Mouse (Mus musculus) left cerebral cortex, postnatal 36 days (tissue): ENCODE measurements around the gene Rapgefl1. TPM values are rescaled to one million over a fixed set of nuclear protein-coding genes. Genes with fewer than 3 reads are reported as not detected.

Experiments
- DNase-seq, 2 experiments: peaks; one replicate each; pipeline ENCODE4 v3.0.0; 2021 to 2022; ENCODE audit warnings: low spot score in 2 of 2, mixed read lengths in 1 of 2
- intact Hi-C: fragments of 180-260 bp; cut with DNase I; formaldehyde crosslinking; loops from one replicate; pipeline ENCODE4 v1.15.1; 2025
- total RNA-seq, 2 experiments: library from RNA; stranded (reverse); gene quantifications; 2 replicates each; pipeline ENCODE4 v1.2.3; 2021

The Rapgefl1 gene
- 100 to 1,000 TPM; 139 to 161 TPM for total RNA-seq

DNA sequence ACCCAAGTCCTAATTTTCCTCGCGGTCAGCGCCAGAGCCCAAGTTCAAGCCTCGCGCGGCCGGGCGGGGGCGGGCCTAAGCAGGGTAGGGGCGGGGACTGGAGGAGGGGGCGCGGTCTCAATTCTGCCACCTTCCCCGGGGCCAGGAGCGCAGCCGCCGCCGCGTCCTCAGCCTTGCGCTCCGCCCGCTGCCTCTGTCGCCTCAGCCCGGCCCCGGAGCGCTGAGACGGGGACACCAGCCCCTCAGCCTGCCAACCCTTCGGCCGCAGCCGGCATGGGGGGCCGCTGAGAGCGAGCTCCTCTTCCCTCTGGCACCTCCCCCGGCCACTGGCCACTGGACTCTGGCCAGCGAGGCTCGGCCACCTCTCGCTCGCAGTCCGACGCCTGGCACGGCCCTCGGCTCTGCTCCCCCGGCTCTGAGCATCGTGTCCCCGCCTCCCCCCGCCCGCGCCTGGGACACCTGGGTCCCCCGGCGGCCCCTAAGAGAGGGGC, at the start of gene Rapgefl1:
Rapgefl1 (plus strand) TSS at position 135 of the 491 bp plus-strand sequence.
- DNase-seq, result peak; percentile 78 to 84
- intact Hi-C loops, result no loop called here

DNA sequence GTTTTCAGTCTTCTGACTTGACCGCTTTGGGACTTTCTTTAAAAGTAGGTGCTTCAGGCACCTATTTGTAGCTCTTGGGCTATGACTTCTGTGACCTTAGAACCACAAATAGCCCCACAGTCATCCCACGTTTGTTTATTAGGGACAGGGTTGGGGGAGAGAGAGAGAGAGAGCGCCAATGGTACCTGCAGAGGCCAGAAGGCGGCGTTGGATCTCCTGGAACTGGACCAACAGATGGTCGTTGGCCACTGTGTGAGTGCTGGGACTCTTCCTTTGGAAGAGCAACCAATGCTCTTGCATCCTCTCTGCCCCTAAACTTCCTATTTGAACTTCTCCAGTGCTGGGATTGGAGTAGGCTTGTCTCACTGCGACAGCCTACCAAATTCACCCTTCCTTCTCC, 49.4 kb upstream of the Rapgefl1 start:
- DNase-seq, result no peak
- intact Hi-C loops, result loop anchor here (2.0 to 5.0 kb wide), 3 partner anchors 46 to 86 kb away; partner anchors contain the start of genes Csf3 and Thra

DNA sequence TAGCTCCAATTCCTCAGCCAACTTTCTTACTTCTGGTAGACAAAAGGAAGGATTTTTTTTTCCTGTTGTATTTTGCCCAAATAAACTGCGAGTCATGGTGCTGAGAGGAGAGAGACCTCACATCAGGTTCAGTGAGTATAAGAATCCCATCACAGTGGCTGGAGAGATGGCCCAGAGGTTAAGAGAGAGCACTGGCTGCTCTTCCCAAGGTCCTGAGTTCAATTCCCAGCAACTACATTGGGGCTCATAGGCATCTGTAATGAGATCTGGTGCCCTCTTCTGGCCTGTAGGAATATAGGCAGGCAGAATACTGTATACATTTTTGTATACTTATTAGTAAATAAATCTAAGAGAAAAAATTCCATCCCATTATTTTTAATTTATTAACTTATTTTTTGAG, 48.9 kb upstream of the Rapgefl1 start:
- intact Hi-C loops, result loop anchor here (2.0 to 5.0 kb wide), 4 partner anchors 41 to 87 kb away; partner anchors contain the start of genes Csf3 and Thra
- DNase-seq, result no peak

DNA sequence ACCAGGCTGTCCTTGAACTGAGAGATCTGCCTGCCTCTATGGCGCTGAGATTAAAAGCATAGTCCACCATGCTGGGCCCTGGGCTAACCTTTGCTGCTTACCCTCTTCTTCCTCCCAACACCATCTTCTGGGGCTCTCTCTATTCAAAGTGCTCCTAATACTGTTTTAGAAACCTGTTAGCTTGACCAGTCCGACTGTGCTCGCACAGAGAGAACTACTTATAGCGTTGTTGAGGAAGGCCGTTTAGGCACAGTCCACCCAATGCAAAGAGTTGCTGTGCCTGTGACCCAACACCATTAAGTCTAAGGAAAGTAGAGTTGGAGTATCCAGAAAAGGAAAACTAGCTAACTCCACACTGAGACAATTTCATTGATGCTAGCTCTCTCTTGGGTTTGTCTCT, 48.4 kb upstream of the Rapgefl1 start:
- intact Hi-C loops, result loop anchor here (2.0 to 5.0 kb wide), 2 partner anchors 41 to 71 kb away; no protein-coding TSS in a partner anchor
- DNase-seq, result no peak

DNA sequence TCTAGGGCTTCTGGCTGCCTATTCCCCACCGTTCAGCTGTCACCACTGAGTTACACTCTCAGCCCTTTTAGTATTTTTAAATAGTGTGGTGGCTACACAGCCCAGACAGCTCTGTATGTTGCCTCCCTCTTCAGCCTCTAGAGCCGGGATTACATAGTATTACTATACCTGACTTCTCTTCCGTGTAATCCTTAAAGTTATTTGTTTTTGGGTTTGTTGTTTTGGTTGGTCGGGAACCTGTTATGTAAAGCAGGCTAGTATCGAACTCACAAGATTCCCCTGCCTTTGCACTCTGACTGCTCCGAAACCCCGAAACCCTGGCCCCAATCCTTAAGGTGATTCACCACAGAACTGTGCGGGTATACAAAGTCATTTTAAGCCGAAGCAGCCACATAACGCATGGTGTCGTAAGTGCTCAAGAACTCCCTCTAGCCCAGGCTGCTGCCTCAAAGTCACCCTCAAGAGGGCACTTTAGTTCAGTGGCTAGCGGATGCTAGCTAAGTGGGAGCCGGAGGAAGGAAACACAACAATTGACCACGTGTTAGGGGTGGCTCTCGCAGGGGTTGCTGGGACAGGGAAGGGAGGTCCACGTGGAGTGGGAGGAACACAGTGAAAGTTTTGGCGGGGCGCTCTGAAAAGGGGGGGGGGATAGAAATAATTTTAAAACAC, 47.9 kb upstream of the Rapgefl1 start:
- peak; percentile 84 to 86 for DNase-seq
- intact Hi-C loops, result loop anchor here (2.0 to 5.0 kb wide), 2 partner anchors 40 to 71 kb away; no protein-coding TSS in a partner anchor

DNA sequence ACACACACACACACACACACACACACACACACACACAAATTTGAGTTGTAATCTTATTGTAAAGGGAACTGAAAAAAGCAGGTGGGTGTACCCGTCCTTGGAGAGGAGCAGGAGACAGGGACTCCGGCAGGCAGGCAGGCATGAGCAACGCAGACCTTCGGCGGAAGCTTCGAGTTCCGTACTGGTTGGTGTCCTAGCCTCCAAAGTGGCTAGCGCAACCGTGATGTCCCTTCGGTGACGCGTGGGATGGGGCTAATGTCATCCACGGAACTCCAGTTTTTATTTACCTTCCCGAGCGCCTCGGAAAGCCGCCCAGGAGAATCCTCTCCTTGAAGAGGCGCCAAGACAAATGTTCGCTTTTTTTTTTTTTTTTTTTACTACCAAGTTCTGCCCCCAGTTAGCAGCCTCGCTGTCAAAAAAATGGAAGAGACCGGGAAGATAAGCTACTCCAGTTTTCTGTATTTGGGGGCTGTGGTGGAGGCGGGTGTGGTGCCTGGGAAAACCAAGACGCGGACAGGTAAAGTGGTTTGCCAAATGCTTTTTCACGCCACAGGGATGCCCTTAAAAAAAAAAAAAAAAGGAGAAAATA, 47.3 kb upstream of the Rapgefl1 start:
- intact Hi-C loops, result loop anchor here (2.0 to 5.0 kb wide), 2 partner anchors 39 to 72 kb away; no protein-coding TSS in a partner anchor
- no peak for DNase-seq

DNA sequence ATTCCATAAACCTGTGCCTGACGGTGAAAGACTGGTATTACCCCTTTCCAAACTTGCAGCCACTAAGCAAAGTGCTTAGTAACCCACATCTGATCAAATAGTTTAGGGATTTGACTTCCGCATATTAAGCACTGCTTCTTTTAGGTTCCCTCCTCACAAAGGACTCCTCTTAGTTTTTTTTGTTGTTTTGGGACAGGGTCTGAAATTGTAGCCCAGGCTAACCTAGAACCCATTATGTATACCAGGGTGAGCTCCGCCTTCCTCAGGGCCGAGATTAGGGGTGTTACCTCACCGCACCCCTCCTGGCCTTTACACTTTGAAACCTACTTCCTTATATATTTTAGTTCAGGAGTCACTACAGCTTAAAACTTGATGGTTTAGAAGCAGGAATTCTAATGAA, 46.8 kb upstream of the Rapgefl1 start:
- DNase-seq, result no peak
- intact Hi-C loops, result loop anchor here (2.0 to 5.0 kb wide), 2 partner anchors 39 to 73 kb away; no protein-coding TSS in a partner anchor

DNA sequence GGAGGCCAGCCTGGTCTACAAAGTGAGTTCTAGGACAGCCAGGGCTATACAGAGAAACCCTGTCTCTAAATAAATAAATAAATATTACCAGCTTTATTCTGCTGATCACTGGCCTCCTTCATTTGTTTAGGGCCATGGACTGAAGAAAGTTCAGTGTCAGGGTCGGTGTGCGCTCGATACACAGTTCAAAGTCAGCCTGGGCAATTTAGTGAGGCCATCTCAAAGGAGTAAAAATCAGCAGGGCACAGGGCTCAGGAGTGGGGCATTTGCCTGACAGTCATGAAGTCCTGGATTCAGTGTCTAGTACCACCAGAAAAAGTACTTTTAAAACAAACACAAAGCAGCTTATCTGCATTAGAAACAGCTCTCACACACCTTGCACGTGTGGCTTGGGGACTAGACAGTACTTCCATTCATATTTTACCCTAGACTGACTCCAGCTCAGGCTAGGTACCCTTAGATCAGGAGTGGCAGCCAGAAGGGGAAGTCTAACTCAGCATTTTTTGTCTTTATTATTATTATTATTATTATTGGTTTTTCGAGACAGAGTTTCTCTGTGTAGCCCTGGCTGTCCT, 45.9 kb upstream of the Rapgefl1 start:
- DNase-seq, result no peak
- intact Hi-C loops, result no loop called here

DNA sequence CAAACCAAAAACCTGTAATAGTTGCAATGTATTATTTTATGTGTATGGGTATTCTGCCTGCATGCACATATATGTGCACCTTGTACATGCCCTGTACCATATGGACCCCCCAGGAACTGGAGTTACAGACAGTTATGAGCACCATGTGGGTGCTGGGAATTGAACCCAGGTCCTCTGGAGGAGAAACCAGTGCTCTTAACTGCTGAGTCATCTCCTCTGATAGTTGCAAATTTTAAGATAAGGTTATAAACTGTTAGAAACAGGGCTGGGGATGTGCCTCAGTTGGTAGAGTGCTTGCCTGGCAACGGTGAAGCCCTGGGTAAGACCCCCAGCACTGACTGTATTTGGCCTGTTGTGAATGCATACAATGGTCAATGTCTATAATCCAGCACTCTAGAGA, 45.1 kb upstream of the Rapgefl1 start:
- intact Hi-C loops, result no loop called here
- DNase-seq, result no peak

DNA sequence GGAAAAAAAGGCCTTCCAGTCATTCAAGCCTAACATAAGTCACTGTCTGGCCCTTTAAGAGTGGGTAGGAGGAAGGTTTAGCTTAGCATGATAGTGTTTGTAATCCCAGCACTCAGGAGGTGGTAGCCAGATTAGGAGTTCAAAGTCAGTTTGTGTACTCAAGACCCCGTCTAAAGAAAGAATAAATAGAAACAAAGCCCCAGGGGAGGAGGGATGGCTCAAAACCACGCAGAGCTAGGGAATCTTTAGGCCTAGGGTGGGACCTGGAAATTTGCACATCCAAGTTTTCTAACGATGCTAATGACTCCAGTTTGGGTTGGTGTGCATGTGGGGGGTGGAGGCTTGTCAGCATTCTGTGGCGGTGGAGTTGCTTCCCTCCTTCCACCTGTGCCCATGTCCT, 44.5 kb upstream of the Rapgefl1 start:
- intact Hi-C loops, result no loop called here
- no peak for DNase-seq

DNA sequence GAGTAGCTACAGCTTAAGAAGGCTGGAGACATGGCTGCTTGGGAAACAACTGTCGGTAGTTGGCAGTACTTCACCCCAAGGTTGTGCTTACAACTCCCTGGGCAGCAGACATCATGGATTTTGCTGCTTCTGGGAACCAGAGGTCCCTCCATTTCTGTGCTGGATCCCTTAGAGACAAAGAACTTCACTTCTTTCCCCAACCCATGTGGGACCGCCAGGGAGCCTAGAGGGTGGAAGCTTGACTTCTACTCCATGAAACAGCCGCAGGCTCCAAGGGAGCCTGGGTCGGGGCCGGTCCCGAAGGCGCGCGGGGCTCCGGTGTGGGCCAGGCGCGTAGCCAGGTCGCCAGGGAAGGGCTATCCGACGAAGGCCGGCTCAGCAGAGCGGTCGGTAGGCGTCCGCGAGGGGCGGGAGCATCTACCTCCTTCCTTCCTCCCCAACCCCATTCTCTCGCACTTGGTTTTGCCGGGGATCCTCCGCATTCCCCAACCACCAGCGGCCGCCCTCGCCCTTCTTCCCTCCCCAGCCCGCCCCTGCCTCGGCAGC, 42.0 kb upstream of the Rapgefl1 start:
- DNase-seq, result peak; percentile 84 to 88
- intact Hi-C loops, result loop anchor here (2.0 kb wide), 1 partner anchor 14 kb away; no protein-coding TSS in a partner anchor

DNA sequence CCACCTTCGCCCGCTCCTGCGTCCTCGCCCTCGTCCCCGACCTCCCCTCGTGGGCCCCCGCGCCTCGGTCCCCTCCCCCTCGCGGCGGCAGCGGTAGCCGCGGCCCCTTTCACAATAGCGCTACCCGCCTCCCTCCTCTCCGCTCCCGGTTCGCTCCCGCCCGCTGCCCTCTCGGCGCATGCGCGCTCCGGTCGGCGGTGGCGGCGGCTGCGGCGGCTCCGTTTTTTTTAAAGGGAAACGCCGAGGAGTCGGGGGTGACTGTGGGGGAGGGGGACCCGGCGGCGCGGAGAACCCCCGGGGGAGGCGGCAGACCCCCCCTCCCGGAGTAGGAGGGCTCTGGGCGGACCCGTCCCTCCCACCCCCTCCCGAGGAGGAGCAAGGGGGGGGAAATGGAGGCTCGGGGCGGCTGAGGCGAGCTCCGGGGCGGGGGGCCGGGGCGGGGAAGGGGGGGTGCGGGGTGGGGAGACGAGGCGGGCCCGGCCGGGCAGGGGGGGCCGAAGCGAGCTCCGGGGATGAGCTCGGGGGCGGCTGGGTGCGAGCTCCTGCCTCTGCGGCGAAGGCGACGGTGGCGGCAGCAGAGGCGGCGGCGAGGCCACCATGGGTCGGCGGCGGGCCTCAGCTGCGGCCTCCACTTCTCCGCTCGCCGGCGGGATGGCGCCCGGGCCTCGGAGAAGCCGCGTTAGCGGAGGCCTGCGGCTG, 41.4 kb upstream of the Rapgefl1 start, which contains the start of gene Msl1:
Msl1 (plus strand) TSS at position 502 of the 699 bp plus-strand sequence.
- peak; percentile 65 to 93 for DNase-seq
- intact Hi-C loops, result loop anchor here (2.0 kb wide), 1 partner anchor 14 kb away; no protein-coding TSS in a partner anchor

DNA sequence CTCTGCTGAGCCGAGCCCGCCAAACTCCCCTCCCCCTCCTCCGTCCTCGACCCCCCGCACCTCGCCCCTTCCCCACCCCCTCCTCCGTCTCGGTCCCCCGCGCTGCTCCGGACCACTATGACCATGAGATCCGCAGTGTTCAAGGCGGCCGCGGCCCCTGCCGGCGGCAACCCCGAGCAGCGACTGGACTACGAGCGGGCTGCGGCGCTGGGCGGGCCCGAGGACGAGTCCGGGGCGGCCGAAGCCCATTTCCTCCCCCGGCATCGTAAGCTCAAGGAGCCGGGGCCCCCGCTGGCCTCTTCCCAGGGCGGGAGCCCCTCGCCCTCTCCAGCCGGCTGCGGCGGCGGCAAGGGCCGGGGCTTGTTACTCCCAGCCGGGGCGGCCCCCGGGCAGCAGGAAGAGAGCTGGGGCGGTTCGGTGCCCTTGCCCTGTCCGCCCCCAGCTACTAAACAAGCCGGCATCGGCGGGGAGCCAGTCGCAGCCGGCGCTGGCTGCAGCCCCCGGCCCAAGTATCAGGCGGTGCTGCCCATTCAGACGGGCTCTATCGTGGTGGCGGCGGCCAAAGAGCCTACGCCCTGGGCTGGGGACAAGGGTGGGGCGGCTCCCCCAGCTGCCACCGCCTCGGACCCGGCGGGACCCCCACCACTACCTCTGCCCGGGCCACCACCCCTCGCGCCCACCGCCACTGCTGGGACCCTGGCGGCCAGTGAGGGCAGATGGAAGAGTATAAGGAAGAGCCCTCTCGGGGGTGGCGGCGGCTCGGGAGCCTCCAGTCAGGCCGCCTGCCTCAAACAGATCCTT, 40.7 kb upstream of the Rapgefl1 start:
- intact Hi-C loops, result loop anchor here (2.0 kb wide), 1 partner anchor 13 kb away; no protein-coding TSS in a partner anchor
- DNase-seq, result peak in 1 of 2 experiments; percentile 55

DNA sequence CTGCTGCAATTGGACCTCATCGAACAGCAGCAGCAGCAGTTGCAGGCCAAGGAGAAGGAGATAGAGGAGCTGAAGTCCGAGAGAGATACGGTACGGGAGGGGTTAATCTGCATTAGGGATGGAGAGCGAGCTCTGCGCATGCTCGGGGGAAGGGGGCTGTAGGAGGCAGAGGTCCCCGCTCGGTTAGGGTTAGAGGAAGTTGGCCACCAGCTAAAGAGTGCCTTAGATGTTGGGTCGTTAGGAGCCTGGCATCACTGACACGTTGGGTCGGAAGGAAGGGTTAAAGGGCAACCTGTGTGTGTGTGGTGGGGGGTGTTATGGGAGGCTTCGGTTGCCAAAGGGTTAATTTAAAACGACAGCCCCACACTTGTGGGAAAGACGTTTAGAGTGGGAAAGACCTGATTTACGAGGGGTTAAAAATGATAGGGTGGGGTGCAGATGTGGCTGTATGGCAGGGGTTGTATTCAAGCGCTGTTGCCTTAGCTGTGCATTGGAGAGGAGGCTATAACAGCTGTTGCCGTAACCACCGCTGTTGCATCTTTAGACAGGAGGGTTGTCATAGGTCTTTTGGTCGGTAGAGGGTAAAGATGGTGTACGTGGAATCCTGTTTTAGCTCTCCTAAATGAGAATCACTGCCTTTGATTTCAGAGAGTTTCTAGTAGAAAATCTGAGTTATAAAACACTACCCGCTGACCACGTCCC, 39.9 kb upstream of the Rapgefl1 start:
- intact Hi-C loops, result no loop called here
- peak; percentile 75 to 78 for DNase-seq

DNA sequence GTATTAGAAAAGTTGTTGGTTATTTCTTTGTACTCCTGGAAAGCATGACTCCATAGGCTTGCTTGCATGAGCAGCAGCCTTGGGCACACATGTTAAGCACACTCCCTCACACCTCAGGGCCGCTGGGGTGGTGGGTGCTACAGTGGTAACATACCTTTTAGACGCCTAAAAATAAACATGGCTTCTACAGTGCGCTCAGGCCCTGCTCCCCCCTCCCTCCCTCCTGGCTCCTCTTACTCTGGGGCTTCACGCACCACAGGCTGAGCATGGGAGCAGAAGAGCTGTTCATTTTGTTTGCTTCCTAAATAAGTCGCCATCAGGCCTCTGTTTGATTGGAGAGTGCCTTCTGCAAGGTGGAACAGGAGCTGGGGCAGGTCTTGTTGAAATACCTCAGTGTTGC, 39.3 kb upstream of the Rapgefl1 start:
- DNase-seq, result no peak
- intact Hi-C loops, result no loop called here

DNA sequence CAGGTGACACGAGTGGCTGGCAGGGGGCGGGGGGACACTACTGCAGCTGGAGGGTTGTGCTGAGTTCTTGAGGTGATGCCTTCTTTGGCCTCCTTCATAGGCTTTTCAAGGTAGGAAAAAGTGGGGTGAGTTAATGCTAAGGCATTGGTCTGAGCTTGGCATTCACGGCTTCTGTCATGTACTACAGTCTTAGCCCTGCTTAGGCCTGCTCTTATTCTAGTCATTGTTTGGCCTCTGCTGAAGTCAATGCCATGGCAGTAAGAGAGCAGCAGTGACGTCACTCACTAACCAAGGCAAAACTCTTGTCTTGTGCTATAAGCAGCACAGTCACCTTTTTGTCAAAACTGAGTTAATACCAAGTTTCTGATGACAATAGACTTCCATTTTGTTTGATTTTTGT, 38.7 kb upstream of the Rapgefl1 start:
- intact Hi-C loops, result no loop called here

DNA sequence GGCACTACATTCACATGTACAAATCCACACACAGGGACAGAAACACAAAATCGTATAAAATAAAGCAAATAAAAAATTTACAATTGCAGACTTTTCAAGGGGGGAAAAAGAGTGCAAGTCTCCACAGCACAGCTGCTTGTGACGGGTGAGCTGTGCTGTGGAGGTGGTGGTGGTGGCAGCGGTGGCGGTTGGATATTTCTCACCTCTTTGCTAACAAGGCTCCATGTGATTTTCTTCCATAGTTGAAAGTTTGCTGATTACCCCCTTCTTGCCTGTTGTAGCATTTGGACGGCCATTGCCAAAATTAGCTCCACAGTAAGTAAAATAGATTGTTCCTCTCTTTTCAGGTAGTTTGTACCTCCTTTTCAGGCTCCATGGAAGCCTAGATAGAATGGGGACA, 32.0 kb upstream of the Rapgefl1 start, which contains the start of gene Casc3:
Casc3 (plus strand) TSS at position 301 of the 400 bp plus-strand sequence.
- intact Hi-C loops, result no loop called here
- DNase-seq, result no peak

More for the DNA sequence above, 38.7 kb upstream of the Rapgefl1 start:
- DNase-seq, result no peak

DNA sequence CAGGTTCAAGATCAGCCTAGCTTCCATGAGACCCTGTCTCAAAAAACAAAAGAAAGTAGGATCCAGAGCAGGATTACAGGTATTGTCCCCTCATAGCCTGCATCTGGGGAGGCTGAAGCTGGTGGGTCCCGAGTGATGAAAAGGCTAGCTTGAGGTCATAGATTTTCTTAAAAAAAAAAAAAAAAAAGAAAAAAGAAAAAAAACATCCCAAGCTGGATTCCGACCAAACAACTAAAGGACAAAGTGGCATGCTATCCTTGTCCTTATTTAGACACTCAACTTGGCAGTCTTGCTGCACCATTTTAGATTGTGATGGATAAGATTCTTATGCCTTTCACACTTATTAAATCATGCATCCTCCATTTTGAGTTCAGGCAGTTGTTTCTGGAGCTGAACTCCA, 28.2 kb upstream of the Rapgefl1 start:
- intact Hi-C loops, result loop anchor here (2.0 kb wide), 1 partner anchor 14 kb away; the partner anchor contains the start of gene Msl1
- no peak for DNase-seq
